Mouse (Mus musculus): ENCODE measurements around the gene Dixdc1.

DNA sequence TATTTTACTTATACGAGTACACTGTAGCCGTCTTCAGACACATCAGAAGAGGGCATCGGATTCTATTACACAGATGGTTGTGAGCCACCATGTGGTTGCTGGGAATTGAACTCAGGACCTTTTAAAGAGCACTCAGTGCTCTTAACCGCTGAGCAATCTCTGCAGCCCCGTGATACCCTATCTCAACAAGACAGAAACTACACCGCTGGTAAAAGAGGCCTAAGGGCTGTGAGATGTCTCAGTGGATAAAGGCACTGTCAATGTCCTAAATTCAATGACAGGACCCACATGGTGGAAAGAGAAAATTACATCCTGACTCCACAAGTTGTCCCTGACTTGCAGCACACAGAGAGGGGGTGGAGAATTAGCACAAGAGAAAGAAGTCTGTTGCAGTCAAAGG, 72.9 kb downstream of the Dixdc1 start:
- TF ChIP-seq CTCF (conservative IDR thresholded peaks at IDR 0.05; ENCODE audit: low read length), result no peak
- TF ChIP-seq POU5F1 (IDR thresholded peaks at IDR 0.05; ENCODE audit: borderline replicate concordance, low read length), result no peak
- no peak for TF ChIP-seq NANOG (IDR thresholded peaks at IDR 0.05; ENCODE audit: borderline replicate concordance, low read length)
